Mouse (Mus musculus) kidney, postnatal 36 days (tissue): Measurements from ENCODE around the gene Sp9.

Experiments used
- DNase-seq, 2 experiments: peaks; one replicate each; pipeline ENCODE4 v3.0.0; 2021 to 2022; ENCODE audit warnings: mixed read lengths in 2 of 2

The Sp9 gene

GRCm38 (mm10) chr2:73275261-73276040 lies 3.7 kb downstream of the Sp9 start:
- DNase-seq: no peak

- no peak for DNase-seq
Measured at GRCm38 (mm10) chr2:73276141-73276571, 4.4 kb downstream of the Sp9 start.

GRCm38 (mm10) chr2:73277021-73277708 lies 5.4 kb downstream of the Sp9 start:
- DNase-seq: peak in 1 of 2 experiments; percentile 20

DNA sequence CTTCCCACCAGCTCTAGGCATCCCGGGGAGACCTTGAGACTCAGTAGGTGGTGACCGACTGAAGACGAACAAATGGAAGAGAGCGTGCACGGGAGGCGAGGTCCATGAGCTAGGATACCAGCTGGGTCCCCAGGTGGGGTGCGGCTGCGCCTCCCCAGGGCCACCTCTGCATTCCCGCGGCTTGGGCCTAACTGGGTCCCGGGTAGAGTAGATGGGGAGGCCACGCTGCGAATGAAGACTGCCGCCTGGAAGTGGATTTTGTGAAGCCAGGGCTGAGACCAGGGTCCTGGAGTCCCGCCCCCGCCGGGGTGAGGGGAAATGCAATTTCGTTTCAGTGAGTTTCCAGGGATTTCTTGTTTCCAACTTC lies 6.0 kb downstream of the Sp9 start:
- peak in 1 of 2 experiments; percentile 25 for DNase-seq

DNA sequence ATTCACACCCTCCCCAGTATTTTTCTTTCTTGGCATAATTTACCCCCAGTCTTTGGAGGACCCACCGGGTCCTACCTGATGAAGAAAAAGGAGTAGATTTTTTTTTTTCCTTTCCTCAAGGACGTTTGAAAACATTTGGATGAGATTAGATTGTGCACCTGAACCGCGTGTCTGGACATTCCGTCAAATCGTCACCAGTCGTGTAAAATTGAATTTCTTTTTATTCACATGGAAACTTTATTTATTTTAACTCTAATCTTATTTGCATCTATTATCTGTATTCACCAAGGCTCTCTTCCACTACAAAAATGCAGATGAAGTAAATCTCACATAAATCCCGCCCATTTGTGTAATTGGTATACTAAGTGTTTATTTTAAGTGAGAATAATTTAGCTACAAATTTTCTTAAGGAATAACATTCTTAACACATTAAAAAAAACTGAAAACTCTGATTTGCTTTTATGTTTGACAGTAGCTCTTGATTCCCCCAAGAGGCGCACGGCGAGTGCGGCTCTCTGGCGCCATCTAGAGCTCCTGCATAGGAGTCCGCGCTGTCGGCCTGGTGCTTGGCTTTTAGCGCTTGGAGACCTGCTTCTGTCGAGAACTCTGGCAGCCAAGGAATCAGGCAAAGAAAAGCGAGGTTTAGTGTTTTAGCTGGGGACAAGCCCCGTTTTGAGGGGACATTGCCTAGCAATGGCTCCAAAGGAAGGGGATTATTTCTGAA lies 6.6 kb downstream of the Sp9 start:
- DNase-seq: peak; percentile 83 to 94

GRCm38 (mm10) chr2:73278869-73279268 lies 7.1 kb downstream of the Sp9 start:
- DNase-seq: no peak

GRCm38 (mm10) chr2:73279271-73280038 lies 7.7 kb downstream of the Sp9 start:
- peak in 1 of 2 experiments; percentile 13 for DNase-seq

DNA sequence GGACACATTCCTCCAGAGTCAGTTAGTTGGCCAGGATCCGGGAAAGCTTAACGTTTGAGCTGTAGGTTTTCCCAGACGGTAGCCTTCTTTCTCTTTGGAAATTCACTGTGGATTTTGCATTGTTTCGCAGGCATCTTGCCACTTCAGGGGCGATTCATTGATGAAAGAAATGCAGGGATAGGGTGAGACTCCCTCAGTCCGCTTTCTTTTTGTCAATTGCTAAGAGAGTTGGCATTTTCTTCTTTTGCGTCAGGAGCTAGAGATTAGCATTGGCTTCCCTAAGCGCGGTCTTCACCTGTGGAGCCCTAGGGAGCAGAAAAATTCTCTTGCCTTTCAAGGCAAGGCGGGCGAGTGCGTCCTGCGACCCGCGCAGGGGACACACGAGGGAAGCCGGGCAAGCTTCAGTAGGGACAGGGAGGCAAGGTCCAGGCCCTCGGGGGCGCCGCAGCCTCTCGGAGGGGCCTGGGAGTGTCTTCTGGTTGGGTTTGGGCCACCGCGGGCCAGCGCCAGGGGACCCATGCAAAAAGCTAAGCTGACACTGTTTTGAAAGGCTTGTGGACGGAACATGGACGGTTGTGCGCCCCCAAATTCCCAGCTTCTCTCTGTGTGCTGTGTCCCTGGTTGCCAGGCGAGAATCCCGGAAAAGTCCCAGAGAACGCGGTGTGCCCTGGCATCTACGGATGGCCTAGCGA lies 8.8 kb downstream of the Sp9 start:
- peak in 1 of 2 experiments; percentile 14 for DNase-seq

GRCm38 (mm10) chr2:73281048-73281661 lies 9.4 kb downstream of the Sp9 start:
- no peak for DNase-seq

GRCm38 (mm10) chr2:73281707-73282106 lies 10.0 kb downstream of the Sp9 start:
- DNase-seq: no peak

DNA sequence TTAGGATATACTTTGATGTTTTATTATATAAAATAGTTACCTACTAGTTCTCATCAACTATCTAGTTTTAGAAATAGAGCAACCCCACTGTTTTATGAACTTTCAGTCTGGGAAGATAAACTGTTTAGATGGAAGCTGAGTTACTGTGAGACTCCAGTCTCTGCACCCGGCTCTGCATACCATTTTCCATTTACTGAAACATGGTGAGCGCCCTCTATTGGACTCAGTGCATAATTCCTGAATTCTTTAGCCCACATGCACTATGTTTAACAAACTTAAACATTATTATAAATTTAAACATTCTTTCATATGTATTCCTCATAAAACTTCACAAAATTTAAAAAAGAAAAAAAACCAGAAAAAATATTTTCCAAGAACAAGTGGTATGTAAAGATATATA lies 13.9 kb downstream of the Sp9 start:
- peak in 1 of 2 experiments; percentile 25 for DNase-seq

DNA sequence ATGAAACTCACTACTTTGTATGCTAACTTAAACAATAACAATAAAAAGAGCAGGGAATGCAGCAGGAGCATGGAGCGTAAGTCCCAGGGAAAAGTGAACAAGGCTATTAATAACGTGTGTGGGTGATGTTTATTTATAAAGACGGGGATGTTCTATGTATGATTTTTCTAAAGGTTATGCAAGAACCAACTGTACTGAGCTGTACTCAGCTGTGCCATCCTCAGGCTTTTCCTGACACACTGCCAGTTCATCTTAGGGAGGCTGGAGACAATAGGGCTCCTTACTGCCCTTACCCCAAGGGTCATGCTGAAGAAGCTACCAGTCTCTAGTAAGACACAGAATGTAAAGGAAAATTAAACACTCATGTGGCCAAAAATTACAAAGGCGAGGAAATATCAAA lies 19.4 kb downstream of the Sp9 start:
- DNase-seq: no peak

GRCm38 (mm10) chr2:73295023-73295422 lies 23.3 kb downstream of the Sp9 start:
- no peak for DNase-seq

- DNase-seq: no peak
Measured at GRCm38 (mm10) chr2:73298154-73298553, 26.4 kb downstream of the Sp9 start.

DNA sequence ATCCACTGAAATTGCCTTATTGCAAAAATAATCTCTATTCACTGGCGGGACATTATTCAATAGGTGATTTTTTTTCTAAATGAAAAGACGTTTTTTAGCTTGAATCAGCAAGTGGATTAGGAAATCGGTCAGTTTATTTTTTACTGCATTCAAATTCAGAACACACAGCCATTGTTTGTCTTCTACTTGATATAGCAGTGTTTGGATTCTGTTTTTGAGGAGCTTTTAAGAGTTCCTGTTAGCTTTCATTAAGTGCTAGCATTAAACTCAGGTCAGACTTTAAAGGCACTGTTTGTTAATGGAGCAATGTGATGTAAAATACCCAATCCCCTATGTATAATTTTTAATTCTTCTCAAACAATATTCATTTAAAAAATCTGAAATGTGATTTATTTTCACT lies 27.1 kb downstream of the Sp9 start:
- DNase-seq: no peak

DNA sequence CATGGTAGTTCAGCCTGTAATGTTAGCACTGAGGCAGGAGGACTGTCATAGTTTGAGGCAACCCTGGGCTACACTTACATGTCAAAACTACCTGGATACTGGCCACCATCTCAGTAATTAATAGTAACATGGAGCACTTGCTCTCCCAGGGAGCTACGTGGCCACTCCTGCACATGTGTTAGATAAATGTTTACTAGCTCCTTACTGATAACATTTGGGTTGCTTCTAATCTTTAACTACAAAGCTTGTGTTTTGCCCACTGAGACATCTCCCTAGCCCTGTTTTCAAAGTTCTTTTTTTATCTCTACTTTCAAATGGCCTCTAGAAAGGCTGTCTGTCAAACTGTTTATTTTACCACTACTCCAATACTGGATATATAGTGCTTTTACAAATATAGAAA lies 30.3 kb downstream of the Sp9 start:
- DNase-seq: no peak

DNA sequence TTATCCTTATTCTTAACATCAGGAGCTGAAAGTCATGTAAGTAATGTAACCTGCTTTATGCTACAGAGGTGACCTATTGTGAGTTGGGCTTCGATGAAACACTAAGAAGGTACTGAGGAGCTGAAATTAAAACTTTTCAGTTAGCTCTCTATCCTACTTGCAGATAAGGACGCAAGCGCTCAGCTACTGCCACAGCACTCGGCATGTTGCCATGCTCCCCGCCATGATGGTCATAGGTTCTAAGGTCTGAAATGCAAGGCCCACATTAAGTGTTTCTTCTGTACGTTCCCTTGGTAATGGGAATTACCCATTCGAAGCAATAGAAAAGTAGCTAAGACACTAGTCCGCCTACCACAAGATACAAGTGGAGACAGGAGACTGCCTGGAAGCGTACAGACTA lies 31.0 kb downstream of the Sp9 start:
- DNase-seq: no peak

DNA sequence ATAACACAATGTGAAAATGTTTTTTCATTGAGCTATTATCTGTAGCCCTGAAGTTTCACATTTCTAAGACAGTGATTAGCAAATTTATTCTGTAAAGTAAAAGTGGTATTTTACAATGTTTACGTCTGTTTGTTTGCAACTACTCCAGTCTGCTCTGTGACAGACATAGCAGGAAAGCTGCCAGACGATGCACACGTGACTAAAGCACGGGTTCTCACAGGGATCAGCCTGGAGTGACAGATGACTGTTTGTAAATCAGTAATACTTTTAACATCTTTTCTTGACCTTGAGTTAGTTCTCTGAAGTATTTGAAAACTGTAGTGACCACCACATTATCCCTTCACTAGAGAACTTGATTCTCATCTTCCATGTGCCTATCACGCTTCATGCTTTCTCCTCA lies 32.8 kb downstream of the Sp9 start:
- DNase-seq: peak; percentile 34 to 57

- DNase-seq: peak; percentile 37 to 43
Measured at GRCm38 (mm10) chr2:73306006-73306405, 34.3 kb downstream of the Sp9 start.

- peak; percentile 97 for DNase-seq
Measured at GRCm38 (mm10) chr2:73312152-73313116, 40.7 kb downstream of the Sp9 start, which contains the start of the genes Scrn3 and Cir1. TSS of gene Scrn3 (plus strand) at chr2:73312601. TSS of gene Cir1 (minus strand) at chr2:73312701.
